ENCODE assay signal across 1 mouse cellular context in genomic region chr11:115911134-115911561, GRCm38 (mm10).
TF ChIP-seq lines count a peak whose summit lies in the region.

No protein-coding gene starts in this region.

TF ChIP-seq in MEL, 35 proteins besides CTCF, POLR2A, EP300 and RAD21:
- TF ChIP-seq POLR2AphosphoS5 (IDR thresholded peaks at IDR 0.05; ENCODE audit: borderline replicate concordance, low read depth, low read length): peak; percentile 62; the same call in 1 of the 2 replicates
- TF ChIP-seq GABPA (IDR thresholded peaks at IDR 0.05; ENCODE audit: low read depth, low read length): no peak
- no peak for TF ChIP-seq CHD2 (IDR thresholded peaks at IDR 0.05; ENCODE audit: low read length)
- peak; percentile 58; the same call in 1 of the 2 replicates for TF ChIP-seq POLR2AphosphoS2 (IDR thresholded peaks at IDR 0.05; ENCODE audit: low read length)
- no peak for TF ChIP-seq MYB (IDR thresholded peaks at IDR 0.05; ENCODE audit: low read depth, low read length)
- no peak for TF ChIP-seq MYC (IDR thresholded peaks at IDR 0.05; ENCODE audit: low read depth, low read length)
- TF ChIP-seq TBP (IDR thresholded peaks at IDR 0.05; ENCODE audit: low read depth, low read length): peak; percentile 81; the same call in 1 of the 2 replicates
- peak; percentile 73; the same call in 1 of the 2 replicates for TF ChIP-seq SIN3A (IDR thresholded peaks at IDR 0.05; ENCODE audit: low read length)
- peak; percentile 100 for TF ChIP-seq GATA1 (IDR thresholded peaks at IDR 0.05; ENCODE audit: low read depth, low read length)
- no peak for TF ChIP-seq USF2 (IDR thresholded peaks at IDR 0.05; ENCODE audit: borderline replicate concordance in 1 of 2, insufficient read depth in 1 of 2, low read depth in 1 of 2, low read length in 2 of 2)
- peak; percentile 92; the same call in 1 of the 2 replicates for TF ChIP-seq TCF12 (IDR thresholded peaks at IDR 0.05; ENCODE audit: low read depth, low read length)
- peak; percentile 98 for TF ChIP-seq ETS1 (IDR thresholded peaks at IDR 0.05; ENCODE audit: low read depth, low read length)
- no peak for TF ChIP-seq MAFK (IDR thresholded peaks at IDR 0.05; ENCODE audit: borderline replicate concordance, low read depth, low read length)
- no peak for TF ChIP-seq CHD1 (IDR thresholded peaks at IDR 0.05; ENCODE audit: low read depth, low read length)
- peak; percentile 95 for TF ChIP-seq TAL1 (IDR thresholded peaks at IDR 0.05; ENCODE audit: low read length)
- no peak for TF ChIP-seq UBTF (IDR thresholded peaks at IDR 0.05; ENCODE audit: borderline replicate concordance, insufficient read depth, low read depth, low read length)
